Mouse (Mus musculus): ENCODE measurements around the gene Pde1a. TPM values are rescaled to one million over a fixed set of nuclear protein-coding genes. Genes with fewer than 3 reads are reported as not detected.

The Pde1a gene
- polyA plus RNA-seq, 1 experiment from 2014 or later, result 21.5 TPM

DNA sequence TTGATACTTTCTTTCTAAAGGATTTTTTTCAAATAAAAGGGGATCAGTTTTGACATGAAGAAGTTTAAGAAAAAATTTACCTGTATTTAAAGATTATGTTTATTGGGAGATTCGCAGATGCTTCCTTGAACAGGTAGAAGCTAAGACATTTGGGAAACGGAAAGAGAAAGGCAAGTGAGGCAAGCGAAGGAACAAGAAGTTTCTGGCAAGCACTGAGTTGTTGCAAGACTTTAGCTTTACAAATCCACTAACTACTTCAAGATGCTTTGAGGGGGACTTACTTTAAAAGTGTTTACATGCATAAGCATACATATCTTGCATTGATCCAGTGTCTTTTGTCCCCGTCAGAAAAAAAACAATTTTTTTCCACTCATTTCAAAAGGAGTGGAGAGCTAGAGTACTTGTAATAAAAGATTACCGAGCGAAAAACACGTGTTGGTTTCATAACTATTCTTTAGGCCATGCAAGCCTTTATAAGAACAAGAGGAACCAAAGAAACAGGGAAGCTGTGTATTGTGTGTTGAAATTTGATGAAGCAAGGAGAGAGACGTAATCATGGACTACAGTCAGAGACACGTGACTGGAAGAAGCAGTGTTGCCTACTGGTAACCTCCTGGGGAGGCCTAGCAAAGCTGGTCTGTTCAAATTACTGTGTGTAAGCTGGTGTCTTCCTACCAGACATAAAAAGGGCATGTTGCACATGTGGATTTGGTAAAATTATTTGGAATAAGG, 49.0 kb downstream of the Pde1a start:
- Histone ChIP-seq H3K36me3 (ENCODE audit: control insufficient read depth, insufficient read depth, low read length) (no peaks in the 10 kb centered on the region), H3K4me3 (ENCODE audit: low read depth, low read length) (no peak overlapping the region), H3K27ac (replicated peaks) (no peak overlapping the region), H3K27me3 (ENCODE audit: control insufficient read depth, insufficient read depth, low read length) (no peaks in the 10 kb centered on the region), H3K9me3 (ENCODE audit: control insufficient read depth, low read length) (no peaks in the 10 kb centered on the region), H3K4me1 (replicated peaks; ENCODE audit: control insufficient read depth, insufficient read depth) (no peaks in the 10 kb centered on the region), H3K4me2 (replicated peaks; ENCODE audit: low read depth) (no peak overlapping the region), H3K9ac (ENCODE audit: low read length) (no peak overlapping the region)
- ATAC-seq (ENCODE audit: low FRiP score, low TSS enrichment) (no peak), DNase-seq (ENCODE audit: low spot score) (no peak)
- WGBS, result 85% methylated on average over 9 of the region's 9 CpGs
- TF ChIP-seq CTCF (IDR thresholded peaks at IDR 0.05; ENCODE audit: low read depth), result no peak
- no peak for TF ChIP-seq EP300 (optimal IDR thresholded peaks at IDR 0.05)

GRCm38 (mm10) chr2:80079618-80080017, 49.6 kb downstream of the Pde1a start:
- no peaks in the 10 kb centered on the region for H3K27me3 ChIP-seq (ENCODE audit: control insufficient read depth, insufficient read depth, low read length)
- no peak overlapping the region for H3K9ac ChIP-seq (ENCODE audit: low read length)
- ATAC-seq (ENCODE audit: low FRiP score, low TSS enrichment) (no peak), DNase-seq (ENCODE audit: low spot score) (no peak)
- H3K4me2 ChIP-seq (replicated peaks; ENCODE audit: low read depth), result no peak overlapping the region
- H3K9me3 ChIP-seq (ENCODE audit: control insufficient read depth, low read length), result no peaks in the 10 kb centered on the region
- H3K36me3 ChIP-seq (ENCODE audit: control insufficient read depth, insufficient read depth, low read length), result no peaks in the 10 kb centered on the region
- no peak for TF ChIP-seq EP300 (optimal IDR thresholded peaks at IDR 0.05)
- no peak for TF ChIP-seq CTCF (IDR thresholded peaks at IDR 0.05; ENCODE audit: low read depth)
- no peak overlapping the region for H3K27ac ChIP-seq (replicated peaks)
- H3K4me1 ChIP-seq (replicated peaks; ENCODE audit: control insufficient read depth, insufficient read depth), result no peaks in the 10 kb centered on the region
- WGBS, result 82% methylated on average over 4 of the region's 4 CpGs
- no peak overlapping the region for H3K4me3 ChIP-seq (ENCODE audit: low read depth, low read length)

GRCm38 (mm10) chr2:80076323-80076722, 52.9 kb downstream of the Pde1a start:
- Histone ChIP-seq H3K27me3 (ENCODE audit: control insufficient read depth, insufficient read depth, low read length) (no peaks in the 10 kb centered on the region), H3K4me1 (replicated peaks; ENCODE audit: control insufficient read depth, insufficient read depth) (no peaks in the 10 kb centered on the region), H3K4me2 (replicated peaks; ENCODE audit: low read depth) (no peak overlapping the region), H3K27ac (replicated peaks) (no peak overlapping the region), H3K4me3 (ENCODE audit: low read depth, low read length) (no peak overlapping the region), H3K9ac (ENCODE audit: low read length) (no peak overlapping the region), H3K9me3 (ENCODE audit: control insufficient read depth, low read length) (no peaks in the 10 kb centered on the region), H3K36me3 (ENCODE audit: control insufficient read depth, insufficient read depth, low read length) (no peaks in the 10 kb centered on the region)
- ATAC-seq (ENCODE audit: low FRiP score, low TSS enrichment), result no peak
- no peak for DNase-seq (ENCODE audit: low spot score)
- WGBS, result 80% methylated on average over 4 of the region's 4 CpGs
- no peak for TF ChIP-seq CTCF (IDR thresholded peaks at IDR 0.05; ENCODE audit: low read depth)
- TF ChIP-seq EP300 (optimal IDR thresholded peaks at IDR 0.05), result no peak

- no peak overlapping the region for H3K4me2 ChIP-seq (replicated peaks; ENCODE audit: low read depth)
- no peak overlapping the region for H3K9ac ChIP-seq (ENCODE audit: low read length)
- 88% methylated on average over 2 of the region's 2 CpGs for WGBS
- no peak for DNase-seq (ENCODE audit: low spot score)
- no peaks in the 10 kb centered on the region for H3K36me3 ChIP-seq (ENCODE audit: control insufficient read depth, insufficient read depth, low read length)
- no peaks in the 10 kb centered on the region for H3K9me3 ChIP-seq (ENCODE audit: control insufficient read depth, low read length)
- H3K4me3 ChIP-seq (ENCODE audit: low read depth, low read length), result no peak overlapping the region
- H3K27ac ChIP-seq (replicated peaks), result no peak overlapping the region
- TF ChIP-seq EP300 (optimal IDR thresholded peaks at IDR 0.05) (no peak), CTCF (IDR thresholded peaks at IDR 0.05; ENCODE audit: low read depth) (no peak)
- no peaks in the 10 kb centered on the region for H3K4me1 ChIP-seq (replicated peaks; ENCODE audit: control insufficient read depth, insufficient read depth)
- no peaks in the 10 kb centered on the region for H3K27me3 ChIP-seq (ENCODE audit: control insufficient read depth, insufficient read depth, low read length)
- no peak for ATAC-seq (ENCODE audit: low FRiP score, low TSS enrichment)
Observed at GRCm38 (mm10) chr2:80074531-80074930, 54.7 kb downstream of the Pde1a start.

DNA sequence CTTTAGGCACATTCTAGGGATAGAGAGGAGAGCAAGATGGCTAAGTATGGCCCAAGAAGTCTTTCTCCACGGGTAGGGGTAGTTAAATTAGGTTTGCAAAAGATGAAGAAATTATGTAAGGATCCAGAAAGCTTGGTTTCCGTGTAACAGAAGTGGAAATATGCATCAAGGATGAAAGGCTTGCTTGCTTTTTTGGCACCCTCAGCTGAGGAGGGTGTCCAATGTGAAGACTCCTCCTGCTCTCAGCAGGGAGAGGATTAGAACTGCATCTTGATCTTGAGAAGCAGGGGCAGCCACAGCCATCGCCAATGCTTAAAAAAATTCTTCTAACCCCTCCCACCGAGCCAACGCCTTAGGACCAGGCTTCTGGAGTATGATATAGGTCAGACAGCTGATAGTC, 55.2 kb downstream of the Pde1a start:
- TF ChIP-seq CTCF (IDR thresholded peaks at IDR 0.05; ENCODE audit: low read depth), result no peak
- no peak for TF ChIP-seq EP300 (optimal IDR thresholded peaks at IDR 0.05)
- Histone ChIP-seq H3K27me3 (ENCODE audit: control insufficient read depth, insufficient read depth, low read length) (no peaks in the 10 kb centered on the region), H3K4me2 (replicated peaks; ENCODE audit: low read depth) (no peak overlapping the region), H3K36me3 (ENCODE audit: control insufficient read depth, insufficient read depth, low read length) (no peaks in the 10 kb centered on the region), H3K4me3 (ENCODE audit: low read depth, low read length) (no peak overlapping the region), H3K9ac (ENCODE audit: low read length) (no peak overlapping the region), H3K4me1 (replicated peaks; ENCODE audit: control insufficient read depth, insufficient read depth) (no peaks in the 10 kb centered on the region), H3K9me3 (ENCODE audit: control insufficient read depth, low read length) (no peaks in the 10 kb centered on the region), H3K27ac (replicated peaks) (no peak overlapping the region)
- ATAC-seq (ENCODE audit: low FRiP score, low TSS enrichment) (no peak), DNase-seq (ENCODE audit: low spot score) (no peak)
- WGBS, result 49% methylated on average over 5 of the region's 5 CpGs

- no peaks in the 10 kb centered on the region for H3K36me3 ChIP-seq (ENCODE audit: control insufficient read depth, insufficient read depth, low read length)
- H3K27ac ChIP-seq (replicated peaks), result no peak overlapping the region
- H3K9me3 ChIP-seq (ENCODE audit: control insufficient read depth, low read length), result no peaks in the 10 kb centered on the region
- H3K4me1 ChIP-seq (replicated peaks; ENCODE audit: control insufficient read depth, insufficient read depth), result no peaks in the 10 kb centered on the region
- H3K9ac ChIP-seq (ENCODE audit: low read length), result no peak overlapping the region
- no peak overlapping the region for H3K4me2 ChIP-seq (replicated peaks; ENCODE audit: low read depth)
- ATAC-seq (ENCODE audit: low FRiP score, low TSS enrichment), result no peak
- no peak overlapping the region for H3K4me3 ChIP-seq (ENCODE audit: low read depth, low read length)
- no peak for DNase-seq (ENCODE audit: low spot score)
- no peaks in the 10 kb centered on the region for H3K27me3 ChIP-seq (ENCODE audit: control insufficient read depth, insufficient read depth, low read length)
- TF ChIP-seq EP300 (optimal IDR thresholded peaks at IDR 0.05), result no peak
- TF ChIP-seq CTCF (IDR thresholded peaks at IDR 0.05; ENCODE audit: low read depth), result no peak
- 76% methylated on average over 2 of the region's 2 CpGs for WGBS
Observed at GRCm38 (mm10) chr2:80073426-80073825, 55.8 kb downstream of the Pde1a start.
